Comparison of ENCODE assay signal across 9 mouse cellular contexts in genomic region chr7:144074718-144075117, GRCm38 (mm10).
DNase-seq lines count a peak whose midpoint lies in the region; ATAC-seq and TF ChIP-seq lines count a peak whose summit lies in the region.
"Had no signal": no experiment of that assay in that cellular context is flagged by ENCODE, and none has a peak within 500 bp of the region (broad histone marks: within the 10 kb centered on the region; RNA-seq: fewer than 3 reads in every experiment).

No protein-coding gene starts in this region.

- no peaks in the 10 kb centered on the region for H3K9me3 ChIP-seq in ES-Bruce4 (replicated peaks; ENCODE audit: control insufficient read depth, insufficient read depth, low read length, poor library complexity, severe bottlenecking)
- H3K9me3 ChIP-seq: limb, embryonic 13.5 days had no signal

- peak; percentile 15 for DNase-seq in cerebellum, adult 11 months
- peak; percentile 40 to 57 for DNase-seq in cerebellum, adult 18-20 months
- DNase-seq in frontal cortex, postnatal 14 days (ENCODE audit: low spot score in 2 of 2) = peak; percentile 47 to 79
- peak; percentile 37 for DNase-seq in layer of hippocampus, adult 9-11 months
- DNase-seq in lung, postnatal 4 days = peak; percentile 61 to 72
- peak; percentile 9 for DNase-seq in spleen, adult 12 weeks (ENCODE audit: low spot score)

- ATAC-seq in cerebellum, adult (ENCODE audit: insufficient number of reproducible peaks, low FRiP score, low TSS enrichment) = no peak

- no peaks in the 10 kb centered on the region for H3K4me1 ChIP-seq in ES-Bruce4 (ENCODE audit: control insufficient read depth, insufficient read depth, low read length)
- H3K4me1 ChIP-seq: limb, embryonic 13.5 days had no signal

- H3K27ac ChIP-seq in ES-Bruce4 (ENCODE audit: insufficient read depth, low read length) = no peak overlapping the region
- H3K27ac ChIP-seq: limb, embryonic 13.5 days had no signal

- no peak overlapping the region for H3K4me3 ChIP-seq in ES-Bruce4 (ENCODE audit: low read depth, low read length)
- H3K4me3 ChIP-seq: limb, embryonic 13.5 days had no signal

- H3K36me3 ChIP-seq in ES-Bruce4 (ENCODE audit: control insufficient read depth, insufficient read depth, low read length, poor library complexity, severe bottlenecking) = no peaks in the 10 kb centered on the region
- H3K36me3 ChIP-seq: limb, embryonic 13.5 days had no signal

- no peaks in the 10 kb centered on the region for H3K27me3 ChIP-seq in ES-Bruce4 (ENCODE audit: control insufficient read depth, insufficient read depth, low read length, poor library complexity, severe bottlenecking)
- H3K27me3 ChIP-seq: limb, embryonic 13.5 days had no signal

- no peak for TF ChIP-seq POLR2A in ES-Bruce4 (IDR thresholded peaks at IDR 0.05; ENCODE audit: insufficient read depth, low read length)

- TF ChIP-seq CTCF in ES-Bruce4 (IDR thresholded peaks at IDR 0.05; ENCODE audit: low read depth, low read length) = peak; percentile 77

- no peak overlapping the region for H3K9ac ChIP-seq in ES-Bruce4 (ENCODE audit: low read depth, poor library complexity, severe bottlenecking)
- H3K9ac ChIP-seq: limb, embryonic 13.5 days had no signal

- TF ChIP-seq EP300 in ES-Bruce4 (IDR thresholded peaks at IDR 0.05; ENCODE audit: insufficient read depth, low read depth, low read length) = no peak

Comparison
In these comparisons a context has a peak if more than half of its experiments do, and no peak if none do; other contexts are left out.
1. DNase-seq: peak in every context shown above with its lines; median percentile 66 in lung, postnatal 4 days; 63 in frontal cortex, postnatal 14 days; 48 in cerebellum, adult 18-20 months; 37 in layer of hippocampus, adult 9-11 months; 15 in cerebellum, adult 11 months; 9 in spleen, adult 12 weeks.